Mouse (Mus musculus) ES-Bruce4 (cell line): ENCODE results near the gene Derl2. TPM values are rescaled to one million over a fixed set of nuclear protein-coding genes. Genes with fewer than 3 reads are reported as not detected.

ENCODE experiments used
- H3K27ac ChIP-seq: 2 replicates; pipeline ENCODE4 v1.5.1; 2012; ENCODE audit warnings: low read length, inconsistent platforms; ENCODE audit not compliant: insufficient read depth
- H3K27me3 ChIP-seq: 2 replicates; pipeline ENCODE4 v1.6.1; 2012; ENCODE audit warnings: mild to moderate bottlenecking, low read length, inconsistent platforms; ENCODE audit not compliant: control insufficient read depth, poor library complexity, insufficient read depth, severe bottlenecking
- H3K36me3 ChIP-seq: 2 replicates; pipeline ENCODE4 v1.6.1; 2012; ENCODE audit warnings: inconsistent platforms, mild to moderate bottlenecking, low read length, moderate library complexity; ENCODE audit not compliant: control insufficient read depth, poor library complexity, insufficient read depth, severe bottlenecking
- H3K4me1 ChIP-seq: one replicate; pipeline ENCODE4 v1.8.1; 2011; ENCODE audit warnings: low read length; ENCODE audit not compliant: control insufficient read depth, insufficient read depth
- H3K4me3 ChIP-seq: 2 replicates; pipeline ENCODE4 v1.5.1; 2011; ENCODE audit warnings: low read depth, mild to moderate bottlenecking, low read length
- H3K9ac ChIP-seq: 2 replicates; pipeline ENCODE4 v1.6.1; 2012; ENCODE audit warnings: low read depth, mild to moderate bottlenecking, inconsistent platforms; ENCODE audit not compliant: poor library complexity, severe bottlenecking
- H3K9me3 ChIP-seq: replicated peaks from 2 replicates; pipeline ENCODE4 v1.6.1; 2012; ENCODE audit warnings: mild to moderate bottlenecking, low read length, inconsistent platforms; ENCODE audit not compliant: control insufficient read depth, poor library complexity, insufficient read depth, severe bottlenecking
- CTCF ChIP-seq: IDR thresholded peaks from one replicate; pipeline ENCODE4 v1.8.1; 2011; ENCODE audit warnings: low read depth, low read length
- EP300 ChIP-seq: IDR thresholded peaks from 2 replicates; pipeline ENCODE4 v1.6.1; 2011; ENCODE audit warnings: low read depth, low read length; ENCODE audit not compliant: insufficient read depth
- POLR2A ChIP-seq: IDR thresholded peaks from one replicate; pipeline ENCODE4 v1.8.1; 2011; ENCODE audit warnings: low read length; ENCODE audit not compliant: insufficient read depth
- polyA plus RNA-seq: library from polyadenylated mRNA; stranded (reverse); fragments of >200 nt; gene quantifications from 2 replicates; pipeline ENCODE4 v1.2.4, GENCODE M21; 2011; ENCODE audit warnings: low read depth; ENCODE audit not compliant: missing spikeins, insufficient read depth, insufficient read length

Derl2 gene
- polyA plus RNA-seq, 1 experiment, result 31.8 TPM

DNA sequence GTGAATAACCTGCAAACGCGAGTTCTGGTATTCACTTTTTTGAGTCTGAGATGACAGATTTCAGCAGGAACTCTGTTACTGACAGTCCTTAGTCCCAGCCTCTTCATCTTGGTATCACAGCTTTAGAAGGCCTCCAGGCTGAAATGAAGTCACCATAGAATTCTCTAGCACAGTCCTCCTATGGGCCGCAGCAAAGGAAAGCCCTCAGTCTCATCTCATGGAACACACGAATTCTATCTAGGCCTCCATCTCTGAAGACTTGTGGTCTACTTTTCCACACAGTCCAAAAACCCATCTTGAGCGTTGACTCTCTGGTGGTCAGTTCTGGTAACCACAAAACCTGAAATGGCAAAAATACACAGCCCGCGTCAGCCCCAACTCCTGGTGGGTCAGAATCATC is 12.4 kb upstream of the Derl2 start:
- Histone ChIP-seq H3K9me3 (no peaks in the 10 kb centered on the region), H3K27ac (no peak overlapping the region), H3K36me3 (peaks cover 14% of the 10 kb centered on the region), H3K9ac (peak overlapping the region; percentile 36; the same call in 1 of the 2 replicates), H3K27me3 (peaks cover 3% of the 10 kb centered on the region; the same call in 1 of the 2 replicates), H3K4me1 (no peaks in the 10 kb centered on the region), H3K4me3 (peak overlapping the region; percentile 78)
- TF ChIP-seq CTCF, result no peak
- no peak for TF ChIP-seq EP300
- no peak for TF ChIP-seq POLR2A

DNA sequence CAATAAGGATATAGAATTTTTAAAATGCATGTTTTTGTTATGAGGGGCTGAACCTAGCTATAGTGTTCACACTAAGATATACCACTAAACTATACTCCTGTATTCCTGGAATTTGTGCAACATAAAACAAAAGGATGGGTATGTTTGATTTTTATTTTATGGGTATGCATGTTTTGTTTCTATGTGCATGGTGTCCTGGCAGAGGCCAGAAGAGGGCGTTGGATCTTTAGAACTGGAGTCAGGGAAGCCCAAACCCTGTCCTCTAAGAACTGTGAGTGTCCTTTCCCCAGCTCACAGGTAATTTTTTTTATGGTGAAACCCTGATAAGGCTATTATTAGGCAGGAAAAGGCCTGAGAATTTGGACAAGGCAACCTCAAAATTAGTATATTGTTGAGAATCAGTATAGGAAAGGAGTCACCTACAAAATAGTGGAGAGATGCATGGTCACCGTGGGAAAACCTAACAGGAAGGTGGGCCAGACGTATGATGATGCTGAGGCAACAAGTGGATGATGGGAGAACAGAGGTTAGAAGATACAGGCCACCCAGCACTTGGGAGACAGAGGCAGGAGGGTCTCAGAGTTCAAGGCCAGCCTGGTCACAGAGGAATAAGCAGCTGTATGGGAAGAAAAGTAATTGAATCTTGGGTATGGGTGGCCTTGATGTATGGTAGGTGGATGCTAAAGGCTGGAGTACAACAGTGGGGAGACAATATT is 9.9 kb upstream of the Derl2 start:
- no peak overlapping the region for H3K4me3 ChIP-seq
- no peak for TF ChIP-seq CTCF
- no peak for TF ChIP-seq POLR2A
- no peak for TF ChIP-seq EP300
- H3K9ac ChIP-seq, result no peak overlapping the region
- H3K4me1 ChIP-seq, result no peaks in the 10 kb centered on the region
- no peaks in the 10 kb centered on the region for H3K9me3 ChIP-seq
- no peaks in the 10 kb centered on the region for H3K27me3 ChIP-seq
- no peak overlapping the region for H3K27ac ChIP-seq
- H3K36me3 ChIP-seq, result peaks cover 38% of the 10 kb centered on the region

DNA sequence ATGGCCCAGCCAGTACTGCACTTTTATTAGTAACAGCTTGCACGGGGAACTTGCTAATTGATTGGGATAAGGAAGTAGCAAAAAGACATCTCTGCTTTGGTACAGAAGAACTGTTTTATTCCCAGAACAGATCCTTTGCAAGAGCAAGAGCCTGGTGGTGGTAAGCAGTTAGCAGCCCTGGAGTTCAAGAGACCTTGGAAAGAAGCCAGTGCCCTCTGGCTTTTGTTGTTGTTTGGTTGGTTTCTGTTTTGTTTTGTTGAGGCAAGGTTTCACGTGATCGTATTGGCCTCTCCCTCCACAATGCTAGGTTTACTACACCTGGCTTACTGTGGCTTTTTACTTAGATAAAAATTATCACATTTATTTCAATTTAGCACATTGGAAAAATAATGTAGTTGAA is 8.6 kb upstream of the Derl2 start:
- H3K4me3 ChIP-seq, result no peak overlapping the region
- H3K36me3 ChIP-seq, result peaks cover 49% of the 10 kb centered on the region
- no peak for TF ChIP-seq CTCF
- no peak for TF ChIP-seq EP300
- TF ChIP-seq POLR2A, result no peak
- H3K27ac ChIP-seq, result no peak overlapping the region
- H3K4me1 ChIP-seq, result no peaks in the 10 kb centered on the region
- H3K27me3 ChIP-seq, result no peaks in the 10 kb centered on the region
- H3K9me3 ChIP-seq, result no peaks in the 10 kb centered on the region
- H3K9ac ChIP-seq, result no peak overlapping the region

DNA sequence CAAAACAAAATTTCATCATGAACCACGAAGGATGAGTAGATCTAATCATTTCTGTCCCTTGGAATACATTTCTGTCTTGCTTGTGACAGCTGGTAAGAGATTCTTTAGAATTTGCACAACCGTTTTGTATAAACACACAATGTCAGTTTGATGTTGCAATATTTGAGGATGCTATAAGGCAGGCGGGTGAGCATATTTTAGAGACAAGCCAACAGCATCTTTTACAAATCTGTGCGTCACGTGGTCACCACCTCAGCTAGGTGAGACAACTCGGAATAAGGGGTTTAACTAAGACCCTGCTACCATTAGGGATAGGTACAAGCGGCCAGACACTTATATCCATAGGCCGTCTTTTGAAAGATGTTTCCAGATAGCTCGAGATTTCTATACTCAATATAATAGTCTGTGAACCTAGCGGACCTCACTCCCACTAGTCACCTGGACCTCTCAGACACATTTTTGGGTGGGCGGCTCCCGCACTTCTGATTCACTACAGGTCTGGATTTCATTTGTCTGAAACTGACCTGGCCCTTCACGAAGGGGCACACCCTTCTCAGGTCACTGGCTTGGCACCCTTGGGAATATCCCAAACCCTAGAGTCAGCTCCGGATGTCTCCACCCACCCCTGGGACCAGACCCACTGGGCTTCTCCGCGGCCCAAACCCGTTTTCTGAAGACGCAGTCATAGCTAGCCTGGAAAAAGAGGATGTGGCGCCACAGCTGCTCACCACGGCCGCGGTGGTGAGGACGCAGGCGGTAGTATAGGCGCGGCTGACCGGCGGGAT is 1.0 kb downstream of the Derl2 start:
- H3K4me3 ChIP-seq, result peak overlapping the region; percentile 95
- no peak overlapping the region for H3K27ac ChIP-seq
- H3K27me3 ChIP-seq, result no peaks in the 10 kb centered on the region
- TF ChIP-seq CTCF (no peak), EP300 (no peak), POLR2A (no peak)
- peak overlapping the region; percentile 70 for H3K9ac ChIP-seq
- H3K4me1 ChIP-seq, result no peaks in the 10 kb centered on the region
- no peaks in the 10 kb centered on the region for H3K9me3 ChIP-seq
- H3K36me3 ChIP-seq, result peaks cover 32% of the 10 kb centered on the region

DNA sequence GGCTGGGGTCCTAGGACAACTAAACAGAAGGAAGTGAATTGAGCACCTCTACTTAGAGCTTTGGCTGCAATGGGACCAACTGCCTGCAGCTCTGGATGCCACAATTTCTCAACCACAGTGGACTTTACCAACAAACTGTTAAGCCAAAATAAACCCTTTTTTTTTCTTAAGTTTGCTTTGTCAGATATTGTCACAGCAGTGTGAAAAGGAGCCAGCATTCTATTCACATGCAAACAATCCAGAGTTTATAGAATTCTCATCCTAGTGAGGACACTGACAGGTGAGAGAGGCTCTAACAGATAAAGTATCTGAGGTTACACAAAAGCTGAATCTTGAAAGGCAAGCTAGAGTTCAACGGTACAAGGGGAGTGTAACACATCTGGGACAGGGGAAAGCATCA is 2.6 kb downstream of the Derl2 start:
- Histone ChIP-seq H3K9ac (no peak overlapping the region), H3K27me3 (no peaks in the 10 kb centered on the region), H3K36me3 (peaks cover 27% of the 10 kb centered on the region), H3K4me1 (no peaks in the 10 kb centered on the region), H3K4me3 (no peak overlapping the region), H3K27ac (no peak overlapping the region), H3K9me3 (no peaks in the 10 kb centered on the region)
- TF ChIP-seq CTCF (no peak), POLR2A (no peak), EP300 (no peak)

DNA sequence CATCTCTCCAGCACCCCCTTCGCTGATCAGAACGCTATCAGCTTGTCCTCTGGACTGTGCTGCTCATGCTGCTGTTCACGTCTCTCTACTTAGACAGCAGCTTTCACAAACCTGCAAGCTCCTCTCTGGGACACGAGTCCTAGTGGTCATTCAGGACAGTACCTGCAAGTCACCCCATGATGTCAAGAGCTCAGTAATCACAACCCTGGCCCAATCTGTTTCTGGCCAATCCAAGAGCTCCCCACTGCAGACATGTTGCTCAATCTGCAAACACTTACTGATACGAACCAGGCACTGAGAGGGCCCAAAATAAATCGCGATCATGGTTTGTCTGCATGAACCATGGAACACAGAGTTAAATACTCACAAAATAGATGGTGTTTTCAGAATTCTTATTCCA is 6.9 kb downstream of the Derl2 start:
- no peak overlapping the region for H3K9ac ChIP-seq
- H3K27me3 ChIP-seq, result no peaks in the 10 kb centered on the region
- no peak overlapping the region for H3K27ac ChIP-seq
- no peaks in the 10 kb centered on the region for H3K4me1 ChIP-seq
- no peak for TF ChIP-seq POLR2A
- TF ChIP-seq CTCF, result no peak
- TF ChIP-seq EP300, result no peak
- H3K4me3 ChIP-seq, result no peak overlapping the region
- peaks cover 45% of the 10 kb centered on the region for H3K36me3 ChIP-seq
- no peaks in the 10 kb centered on the region for H3K9me3 ChIP-seq
